Mouse (Mus musculus) embryonic facial prominence, embryonic 12.5 days (tissue): Measurements from ENCODE around the gene Rbms3. TPM values are rescaled to one million over a fixed set of nuclear protein-coding genes. Genes with fewer than 3 reads are reported as not detected.

Experiments
- ATAC-seq: fragments of 200-750 bp; cut with Nextera tagmentation; 2 replicates; pipeline ENCODE4 v1.8.0; 2017; ENCODE audit not compliant: insufficient number of reproducible peaks, insufficient read depth, low FRiP score, low TSS enrichment
- H3K27ac ChIP-seq: fragments of 300-500 bp; sonication (generic); 2 replicates; pipeline ENCODE4 v1.5.1; 2016; ENCODE audit warnings: mild to moderate bottlenecking
- H3K27me3 ChIP-seq: fragments of 300-500 bp; sonication (generic); 2 replicates; pipeline ENCODE4 v1.6.1; 2016; ENCODE audit warnings: mild to moderate bottlenecking, moderate library complexity
- H3K36me3 ChIP-seq: fragments of 300-500 bp; sonication (generic); 2 replicates; pipeline ENCODE4 v1.6.1; 2016; ENCODE audit warnings: mild to moderate bottlenecking
- H3K4me1 ChIP-seq: fragments of 300-500 bp; sonication (generic); 2 replicates; pipeline ENCODE4 v1.6.1; 2016
- H3K4me2 ChIP-seq: fragments of 300-500 bp; sonication (generic); replicated peaks from 2 replicates; pipeline ENCODE4 v1.6.1; 2016; ENCODE audit warnings: mild to moderate bottlenecking, moderate library complexity
- H3K4me3 ChIP-seq: fragments of 300-500 bp; sonication (generic); 2 replicates; pipeline ENCODE4 v1.5.1; 2016; ENCODE audit warnings: mild to moderate bottlenecking
- H3K9ac ChIP-seq: fragments of 300-500 bp; sonication (generic); 2 replicates; pipeline ENCODE4 v1.6.1; 2016; ENCODE audit warnings: mild to moderate bottlenecking, moderate library complexity
- H3K9me3 ChIP-seq: fragments of 300-500 bp; sonication (generic); 2 replicates; pipeline ENCODE4 v1.6.1; 2016; ENCODE audit warnings: mild to moderate bottlenecking, moderate library complexity
- WGBS: fragments of 180-500 bp; shearing (Covaris S2); methylation state at CpG from one replicate; pipeline ENCODE4 v1.1.7; 2016; 5-methylcytosine and 5-hydroxymethylcytosine counted together
- polyA plus RNA-seq: library from polyadenylated mRNA; unstranded; fragments of >200 nt; fragmentation: Nextera tagmentation; extraction: Ambion mirVana; gene quantifications from 2 replicates; pipeline ENCODE4 v1.2.1, GENCODE M21; 2016

Gene Rbms3
- polyA plus RNA-seq, 1 experiment from 2014 or later, result 94.1 TPM

DNA sequence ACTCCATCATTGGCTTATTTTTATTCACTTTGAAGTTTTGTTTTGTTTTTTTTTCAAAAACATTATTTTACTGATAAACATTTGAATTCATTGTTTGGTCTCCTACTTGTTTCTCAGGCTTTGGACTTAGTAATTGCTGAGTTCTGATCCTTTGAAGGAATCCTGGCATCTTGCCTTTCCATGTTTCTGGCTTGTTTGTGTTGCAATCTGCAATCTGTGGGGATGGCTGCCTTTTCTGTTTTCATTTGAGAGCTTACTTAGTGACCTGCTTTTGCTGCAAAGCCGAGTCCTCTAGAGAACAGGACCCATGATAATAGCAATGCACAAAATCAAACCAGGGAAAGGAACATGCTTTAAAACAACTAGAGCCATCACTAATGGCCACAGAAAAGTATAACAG lies 969.8 kb downstream of the Rbms3 start:
- no peak for ATAC-seq
- no peaks in the 10 kb centered on the region for H3K9me3 ChIP-seq
- 65% methylated on average over 1 of the region's 1 CpGs for WGBS
- no peaks in the 10 kb centered on the region for H3K4me1 ChIP-seq
- H3K27ac ChIP-seq, result no peak overlapping the region
- no peak overlapping the region for H3K4me3 ChIP-seq
- no peak overlapping the region for H3K4me2 ChIP-seq
- no peaks in the 10 kb centered on the region for H3K27me3 ChIP-seq
- H3K36me3 ChIP-seq, result 0 out of 2 replicates have a peak, but pooled peaks cover 3% of the 10 kb centered on the region
- H3K9ac ChIP-seq, result no peak overlapping the region

DNA sequence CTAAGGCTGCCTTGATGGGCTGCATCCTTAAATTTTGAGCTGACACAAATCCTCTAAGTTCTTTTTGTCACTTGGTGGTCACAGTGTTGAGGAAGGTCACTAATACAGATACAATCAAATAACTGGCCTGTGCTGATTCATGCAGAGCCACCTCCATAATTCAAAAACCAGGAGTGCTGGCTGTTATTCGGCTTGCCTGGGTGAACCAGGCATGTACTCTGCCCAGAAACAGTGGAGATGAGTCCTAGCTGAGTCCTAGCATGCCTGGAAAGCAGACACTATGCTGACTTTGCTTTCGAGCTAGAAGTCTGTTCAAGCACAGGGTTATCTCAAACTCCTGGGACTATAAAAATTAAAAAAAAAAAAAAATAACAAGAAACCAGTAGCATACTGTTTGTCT lies 972.6 kb downstream of the Rbms3 start:
- Histone ChIP-seq H3K36me3 (no peaks in the 10 kb centered on the region), H3K9me3 (no peaks in the 10 kb centered on the region), H3K4me3 (no peak overlapping the region), H3K9ac (no peak overlapping the region), H3K4me2 (no peak overlapping the region), H3K27me3 (no peaks in the 10 kb centered on the region), H3K27ac (no peak overlapping the region), H3K4me1 (no peaks in the 10 kb centered on the region)
- WGBS, result 81% methylated on average over 2 of the region's 2 CpGs
- no peak for ATAC-seq

DNA sequence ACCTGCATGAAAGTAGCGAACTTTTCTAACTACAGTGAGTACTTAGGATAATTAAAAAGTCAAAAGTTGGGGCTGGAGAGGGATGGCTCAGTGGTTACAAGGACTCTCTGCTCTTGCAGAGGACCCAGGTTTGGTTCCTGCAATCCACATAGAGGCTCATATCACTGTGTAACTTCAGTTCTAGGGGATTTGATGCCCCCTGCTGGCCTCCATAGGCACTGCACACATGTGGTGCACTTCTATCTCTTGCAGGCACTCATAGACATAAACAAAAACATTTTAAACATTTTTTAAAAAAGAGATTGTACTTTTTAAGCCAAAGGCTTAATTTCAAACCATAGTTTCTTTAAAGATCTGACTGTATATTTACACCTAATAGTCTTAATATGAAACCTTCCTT lies 978.3 kb downstream of the Rbms3 start:
- no peak overlapping the region for H3K4me3 ChIP-seq
- no peak overlapping the region for H3K9ac ChIP-seq
- no peaks in the 10 kb centered on the region for H3K9me3 ChIP-seq
- no peak for ATAC-seq
- 98% methylated on average over 1 of the region's 1 CpGs for WGBS
- H3K27me3 ChIP-seq, result no peaks in the 10 kb centered on the region
- H3K36me3 ChIP-seq, result no peaks in the 10 kb centered on the region
- H3K27ac ChIP-seq, result no peak overlapping the region
- H3K4me1 ChIP-seq, result no peaks in the 10 kb centered on the region
- no peak overlapping the region for H3K4me2 ChIP-seq

DNA sequence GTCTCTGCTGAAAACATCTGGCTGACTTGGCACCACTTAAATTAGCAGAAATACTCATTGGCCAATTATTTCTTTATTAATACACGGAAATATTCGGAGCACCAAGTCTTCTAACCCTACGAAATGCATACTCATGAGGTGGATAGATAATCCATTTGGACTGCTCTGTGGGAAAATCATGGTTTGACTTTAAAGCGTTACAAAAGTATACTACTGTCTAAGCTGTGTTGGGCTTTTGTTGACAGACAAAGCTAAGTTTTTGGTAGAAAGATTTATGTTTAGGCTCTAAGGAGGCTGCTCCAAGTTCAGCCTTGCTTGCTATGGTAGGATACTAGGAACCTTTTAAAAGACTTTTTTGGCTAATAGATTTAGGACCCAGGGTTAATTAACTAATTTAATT lies 979.8 kb downstream of the Rbms3 start:
- WGBS, result 64% methylated on average over 4 of the region's 4 CpGs
- no peak overlapping the region for H3K4me2 ChIP-seq
- no peak for ATAC-seq

DNA sequence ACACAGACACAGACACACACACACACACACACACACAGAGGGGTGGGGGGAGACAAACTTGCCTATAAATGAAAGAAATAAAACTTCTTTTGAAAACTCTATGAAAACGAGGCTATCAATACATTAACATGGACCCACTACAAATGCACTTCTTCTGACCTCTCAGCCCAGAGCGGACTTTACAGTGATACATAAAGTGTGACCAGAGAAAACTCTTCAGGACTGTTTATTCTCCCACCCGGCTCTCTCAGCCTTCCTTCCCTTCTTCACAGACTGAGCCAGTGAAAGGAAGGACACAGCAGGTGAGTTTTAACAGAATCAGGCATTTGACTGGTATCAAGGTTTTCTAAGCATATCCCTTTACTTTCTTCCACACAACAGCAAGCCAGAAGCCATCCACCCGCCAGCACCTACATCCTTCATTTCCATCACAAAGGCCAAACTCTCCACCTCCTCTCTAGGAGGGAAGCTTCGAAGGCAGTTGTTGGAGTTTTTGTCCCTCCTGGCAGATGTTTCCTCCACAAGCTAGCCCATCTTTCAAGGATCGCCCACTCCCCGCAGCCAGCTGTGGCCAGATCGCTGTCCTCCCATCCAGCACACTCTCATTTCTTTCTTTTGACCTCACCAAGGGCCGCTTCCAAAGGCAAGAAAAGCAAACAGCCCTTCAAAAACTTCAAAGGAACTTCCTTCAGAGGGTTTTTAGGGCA lies 980.5 kb downstream of the Rbms3 start:
- no peaks in the 10 kb centered on the region for H3K4me1 ChIP-seq
- H3K9ac ChIP-seq, result no peak overlapping the region
- H3K27ac ChIP-seq, result no peak overlapping the region
- WGBS, result 29% methylated on average over 9 of the region's 9 CpGs
- H3K4me3 ChIP-seq, result no peak overlapping the region
- H3K36me3 ChIP-seq, result no peaks in the 10 kb centered on the region
- H3K9me3 ChIP-seq, result no peaks in the 10 kb centered on the region
- no peak for ATAC-seq
- H3K27me3 ChIP-seq, result no peaks in the 10 kb centered on the region
- no peak overlapping the region for H3K4me2 ChIP-seq

More for the DNA sequence above, 979.8 kb downstream of the Rbms3 start:
- H3K27ac ChIP-seq, result no peak overlapping the region
- no peak overlapping the region for H3K9ac ChIP-seq
- no peaks in the 10 kb centered on the region for H3K27me3 ChIP-seq
- H3K4me3 ChIP-seq, result no peak overlapping the region
- H3K36me3 ChIP-seq, result no peaks in the 10 kb centered on the region
- no peaks in the 10 kb centered on the region for H3K9me3 ChIP-seq
- no peaks in the 10 kb centered on the region for H3K4me1 ChIP-seq

DNA sequence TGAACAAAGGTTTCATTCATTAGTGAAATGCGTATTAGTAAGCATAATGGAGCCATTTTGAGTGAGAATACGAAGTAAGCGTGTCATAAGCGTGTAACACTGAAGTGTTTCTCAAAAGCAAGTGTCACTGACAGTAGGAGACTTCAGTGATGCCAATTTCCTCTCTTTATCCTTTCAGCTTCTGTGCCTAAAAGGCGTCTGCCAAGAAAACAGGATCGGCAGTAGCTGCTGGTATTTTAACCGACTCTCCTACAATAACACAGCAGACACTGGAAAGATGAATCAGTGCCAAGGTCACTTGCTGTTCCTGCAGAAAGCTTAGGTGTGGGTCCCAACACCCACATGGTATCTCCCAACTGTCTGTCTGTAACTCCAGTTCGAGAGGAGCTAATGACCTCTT lies 985.1 kb downstream of the Rbms3 start:
- Histone ChIP-seq H3K9me3 (no peaks in the 10 kb centered on the region), H3K4me1 (peaks cover 5% of the 10 kb centered on the region), H3K27me3 (no peaks in the 10 kb centered on the region), H3K36me3 (no peaks in the 10 kb centered on the region), H3K4me3 (no peak overlapping the region), H3K9ac (no peak overlapping the region), H3K4me2 (no peak overlapping the region), H3K27ac (no peak overlapping the region)
- 63% methylated on average over 8 of the region's 8 CpGs for WGBS
- ATAC-seq, result no peak

DNA sequence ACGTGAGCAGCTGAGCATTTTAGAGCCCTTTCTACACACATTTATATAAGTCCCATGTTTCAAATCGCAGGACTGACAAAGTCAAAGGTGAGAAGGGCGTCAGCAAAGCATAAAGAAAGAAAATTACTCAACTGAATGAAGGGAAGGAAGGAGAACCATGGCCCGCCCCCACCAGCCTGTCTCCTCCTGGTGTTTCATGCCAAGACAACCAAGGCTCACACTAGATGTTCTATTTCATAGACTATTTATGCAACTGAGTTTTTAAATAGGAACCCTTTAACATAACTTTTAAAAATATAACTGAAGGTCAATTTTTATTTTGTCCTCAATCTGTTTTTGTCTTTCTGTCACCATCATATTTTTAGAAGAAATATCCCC lies 989.4 kb downstream of the Rbms3 start:
- WGBS, result 68% methylated on average over 4 of the region's 4 CpGs
- Histone ChIP-seq H3K4me2 (no peak overlapping the region), H3K4me1 (peaks cover 6% of the 10 kb centered on the region), H3K27me3 (no peaks in the 10 kb centered on the region), H3K9me3 (no peaks in the 10 kb centered on the region), H3K36me3 (no peaks in the 10 kb centered on the region), H3K27ac (no peak overlapping the region), H3K4me3 (no peak overlapping the region), H3K9ac (no peak overlapping the region)
- ATAC-seq, result no peak

DNA sequence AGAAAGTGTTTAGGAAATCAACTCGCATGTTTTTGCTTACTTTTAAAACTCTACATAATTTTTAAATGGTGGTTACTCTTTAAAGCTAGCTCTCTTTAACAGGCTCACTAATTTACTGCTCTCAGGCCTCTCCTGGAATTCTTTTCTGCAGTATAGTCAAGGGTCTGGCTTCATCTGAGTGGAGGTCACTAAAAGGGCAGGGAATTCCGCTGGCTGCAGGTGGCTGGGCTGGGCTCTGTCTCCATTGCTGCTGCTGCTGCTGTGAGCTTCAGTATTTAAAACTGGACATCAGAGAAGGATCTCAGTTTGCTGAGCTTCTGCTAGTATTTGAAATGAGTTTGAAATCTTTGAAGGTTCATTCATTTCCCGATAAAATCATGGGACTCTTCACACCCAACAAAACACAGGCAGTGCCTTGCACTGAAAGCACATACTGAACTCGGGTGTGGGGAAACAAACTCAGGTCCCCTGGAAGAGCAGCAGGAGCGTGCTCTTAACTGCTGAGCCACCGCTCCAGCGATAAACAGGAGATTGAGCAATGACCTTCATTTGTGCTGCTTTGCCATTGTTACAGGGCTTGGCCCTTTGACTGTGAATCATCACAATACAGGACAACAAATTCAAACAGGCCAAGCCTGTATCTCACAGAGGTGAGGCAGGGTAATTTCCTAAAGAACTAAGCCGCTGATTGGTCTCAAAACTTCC lies 990.0 kb downstream of the Rbms3 start:
- peaks cover 6% of the 10 kb centered on the region for H3K4me1 ChIP-seq
- no peak overlapping the region for H3K9ac ChIP-seq
- WGBS, result 61% methylated on average over 8 of the region's 8 CpGs
- no peaks in the 10 kb centered on the region for H3K36me3 ChIP-seq
- 0 out of 2 replicates have a peak overlapping the region, but pooled peaks have one; percentile 30 for H3K27ac ChIP-seq
- ATAC-seq, result no peak
- no peaks in the 10 kb centered on the region for H3K9me3 ChIP-seq
- H3K4me3 ChIP-seq, result no peak overlapping the region
- no peaks in the 10 kb centered on the region for H3K27me3 ChIP-seq
- no peak overlapping the region for H3K4me2 ChIP-seq

DNA sequence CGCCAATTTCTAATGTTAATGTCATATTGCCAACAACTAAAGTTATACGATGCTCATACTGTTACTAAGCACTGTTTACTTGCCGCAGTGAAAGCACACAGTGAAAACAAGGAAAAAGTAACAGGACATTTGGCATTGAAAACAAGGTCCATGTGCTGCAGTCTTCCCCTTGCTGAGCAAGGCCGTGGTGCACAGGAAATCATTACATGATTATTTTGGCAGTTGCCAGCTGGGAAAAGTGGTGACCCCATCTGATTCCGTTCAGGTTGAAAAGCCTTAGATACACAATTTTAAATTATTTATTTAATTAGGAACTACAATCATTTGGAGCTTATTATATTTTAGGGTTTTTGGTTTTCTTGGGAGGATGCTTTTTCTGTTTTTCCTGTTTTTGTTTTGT lies 995.9 kb downstream of the Rbms3 start:
- 55% methylated on average over 5 of the region's 5 CpGs for WGBS
- no peak for ATAC-seq

DNA sequence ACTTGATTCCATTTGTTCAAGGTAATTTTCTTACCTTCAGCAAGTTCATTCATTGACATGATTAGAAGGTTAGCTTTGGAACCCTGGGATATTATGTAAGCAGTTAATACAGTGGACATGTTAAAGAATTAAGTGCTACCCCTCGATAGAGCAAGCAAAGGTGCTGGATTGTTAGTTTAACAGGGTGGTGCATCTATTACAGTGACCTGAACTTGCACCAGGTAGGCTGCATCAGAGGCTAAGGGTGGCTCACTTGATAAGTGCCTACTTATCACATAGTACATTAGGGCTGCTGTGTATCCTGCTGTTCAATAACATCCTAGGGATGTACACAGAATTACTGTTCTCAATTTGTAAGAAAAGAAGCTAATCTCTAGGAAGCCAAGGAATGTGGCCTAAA lies 996.6 kb downstream of the Rbms3 start:
- no peak overlapping the region for H3K4me2 ChIP-seq
- no peak overlapping the region for H3K4me3 ChIP-seq
- ATAC-seq, result no peak
- WGBS, result 74% methylated on average over 1 of the region's 1 CpGs
- no peak overlapping the region for H3K9ac ChIP-seq
- no peaks in the 10 kb centered on the region for H3K4me1 ChIP-seq
- no peaks in the 10 kb centered on the region for H3K36me3 ChIP-seq
- no peaks in the 10 kb centered on the region for H3K27me3 ChIP-seq
- H3K9me3 ChIP-seq, result 0 out of 2 replicates have a peak, but pooled peaks cover 4% of the 10 kb centered on the region
- no peak overlapping the region for H3K27ac ChIP-seq

More for the DNA sequence above, 995.9 kb downstream of the Rbms3 start:
- H3K9ac ChIP-seq, result no peak overlapping the region
- 0 out of 2 replicates have a peak, but pooled peaks cover 4% of the 10 kb centered on the region for H3K9me3 ChIP-seq
- no peaks in the 10 kb centered on the region for H3K27me3 ChIP-seq
- no peak overlapping the region for H3K27ac ChIP-seq
- no peaks in the 10 kb centered on the region for H3K4me1 ChIP-seq
- no peak overlapping the region for H3K4me2 ChIP-seq
- no peaks in the 10 kb centered on the region for H3K36me3 ChIP-seq
- no peak overlapping the region for H3K4me3 ChIP-seq

DNA sequence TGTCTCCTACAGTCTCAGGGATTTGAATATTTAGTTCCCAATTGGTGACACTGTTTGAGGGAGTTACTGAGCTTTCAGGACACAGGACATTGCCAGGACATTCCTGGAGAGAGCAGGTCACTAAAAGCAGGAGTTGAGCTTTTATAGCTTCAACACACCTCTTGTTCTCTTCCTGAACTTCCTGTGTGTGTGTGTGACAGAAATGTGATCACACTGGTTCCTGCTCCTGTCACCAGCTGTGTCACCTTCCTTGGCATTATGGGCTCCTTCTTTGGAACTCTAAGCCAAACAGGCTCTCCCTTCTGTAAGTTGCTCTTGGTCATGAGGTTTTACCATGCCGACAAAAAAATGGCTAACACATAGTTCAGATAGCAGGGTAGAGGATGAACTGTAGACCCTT lies 997.9 kb downstream of the Rbms3 start:
- no peaks in the 10 kb centered on the region for H3K36me3 ChIP-seq
- no peak overlapping the region for H3K4me3 ChIP-seq
- H3K9ac ChIP-seq, result no peak overlapping the region
- WGBS, result 88% methylated on average over 1 of the region's 1 CpGs
- H3K9me3 ChIP-seq, result 0 out of 2 replicates have a peak, but pooled peaks cover 4% of the 10 kb centered on the region
- no peak overlapping the region for H3K27ac ChIP-seq
- ATAC-seq, result no peak
- H3K4me1 ChIP-seq, result no peaks in the 10 kb centered on the region
- no peaks in the 10 kb centered on the region for H3K27me3 ChIP-seq
- H3K4me2 ChIP-seq, result no peak overlapping the region

DNA sequence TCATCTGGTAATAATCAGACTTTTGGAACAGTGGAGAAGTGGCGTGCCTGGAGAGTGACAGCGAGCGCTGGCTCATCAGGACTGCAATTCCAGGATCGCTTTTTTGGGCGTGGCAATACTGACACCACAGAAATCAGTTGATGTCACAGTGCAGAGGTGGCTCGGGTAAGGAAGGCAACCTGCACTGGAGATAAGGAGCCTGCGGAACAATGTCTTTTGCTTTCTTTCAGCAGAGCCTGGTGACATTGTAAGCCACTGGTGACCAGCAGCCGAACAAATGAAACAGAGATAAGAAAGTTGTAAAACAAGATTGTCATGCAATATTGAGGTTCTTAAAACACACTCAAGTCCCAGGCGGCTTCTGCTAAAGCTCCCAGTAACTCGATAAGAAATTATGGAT lies 998.9 kb downstream of the Rbms3 start:
- Histone ChIP-seq H3K27me3 (no peaks in the 10 kb centered on the region), H3K4me2 (no peak overlapping the region), H3K4me1 (no peaks in the 10 kb centered on the region), H3K36me3 (no peaks in the 10 kb centered on the region), H3K27ac (no peak overlapping the region), H3K9ac (no peak overlapping the region), H3K4me3 (no peak overlapping the region), H3K9me3 (0 out of 2 replicates have a peak, but pooled peaks cover 4% of the 10 kb centered on the region)
- no peak for ATAC-seq
- 74% methylated on average over 10 of the region's 10 CpGs for WGBS
